8 mouse cellular contexts compared by ENCODE assay signal in genomic region chr9:41581152-41581551, GRCm38 (mm10).
DNase-seq lines count a peak whose midpoint lies in the region; ATAC-seq and TF ChIP-seq lines count a peak whose summit lies in the region.

No protein-coding gene starts in this region.

- peak; percentile 81; the same call in 1 of the 2 replicates for TF ChIP-seq POLR2A in limb, embryonic 14.5 days (IDR thresholded peaks at IDR 0.05; ENCODE audit: borderline replicate concordance, extremely low read depth, insufficient read depth, insufficient read length)

- H3K4me2 ChIP-seq in heart, embryonic 16.5 days (ENCODE audit: low read depth, low read length), result peak overlapping the region; percentile 67
- H3K4me2 ChIP-seq in limb, embryonic 14.5 days (replicated peaks; ENCODE audit: low read depth, low read length, severe bottlenecking), result peak overlapping the region; percentile 62
- H3K4me2 ChIP-seq in neural tube, embryonic 12.5 days (replicated peaks), result peak overlapping the region; percentile 61

- peak; percentile 39 for DNase-seq in right cerebral cortex, postnatal 14 days
- no peak for DNase-seq in right cerebral cortex, postnatal 25 days
- DNase-seq in embryo, embryonic 11.5 days (ENCODE audit: low read depth, low spot score), result peak; percentile 51
- DNase-seq in limb, embryonic 14.5 days (ENCODE audit: low spot score), result peak; percentile 81
- no peak for DNase-seq in spleen, postnatal 36 days (ENCODE audit: low spot score in 2 of 2)
- no peak for DNase-seq in cerebellum, postnatal 36 days

- H3K4me1 ChIP-seq in heart, embryonic 16.5 days (ENCODE audit: control insufficient read depth, insufficient read depth, low read length), result peaks cover 2% of the 10 kb centered on the region
- peaks cover 9% of the 10 kb centered on the region; the same call in 1 of the 2 replicates for H3K4me1 ChIP-seq in limb, embryonic 14.5 days (ENCODE audit: control insufficient read depth, insufficient read depth, low read length)
- H3K4me1 ChIP-seq in neural tube, embryonic 12.5 days, result peaks cover 17% of the 10 kb centered on the region; the same call in 1 of the 2 replicates

- under 1% methylated on average over 13 of the region's 14 CpGs for WGBS in heart, embryonic 16.5 days
- WGBS in limb, embryonic 14.5 days, result under 1% methylated on average over 14 of the region's 14 CpGs
- WGBS in neural tube, embryonic 12.5 days, result 4% methylated on average over 14 of the region's 14 CpGs

- H3K36me3 ChIP-seq in heart, embryonic 16.5 days (ENCODE audit: control insufficient read depth, insufficient read depth), result no peaks in the 10 kb centered on the region
- H3K36me3 ChIP-seq in limb, embryonic 14.5 days (ENCODE audit: control insufficient read depth, insufficient read depth, low read length), result peaks cover 8% of the 10 kb centered on the region
- H3K36me3 ChIP-seq in neural tube, embryonic 12.5 days, result peaks cover under 1% of the 10 kb centered on the region; the same call in 1 of the 2 replicates

- H3K27me3 ChIP-seq in heart, embryonic 16.5 days (ENCODE audit: control insufficient read depth, insufficient read depth, low read length), result no peaks in the 10 kb centered on the region
- H3K27me3 ChIP-seq in limb, embryonic 14.5 days (ENCODE audit: control insufficient read depth, insufficient read depth, low read length), result no peaks in the 10 kb centered on the region
- H3K27me3 ChIP-seq in neural tube, embryonic 12.5 days (replicated peaks), result no peaks in the 10 kb centered on the region

- H3K9ac ChIP-seq in heart, embryonic 16.5 days (ENCODE audit: low read length), result peak overlapping the region; percentile 86
- peak overlapping the region; percentile 96 for H3K9ac ChIP-seq in limb, embryonic 14.5 days (ENCODE audit: low read depth, low read length, severe bottlenecking)
- H3K9ac ChIP-seq in neural tube, embryonic 12.5 days, result peak overlapping the region; percentile 88

- 0 out of 2 replicates have a peak, but pooled peaks have one; percentile 23 for ATAC-seq in heart, embryonic 16.5 days (replicated peaks; ENCODE audit: extremely low read depth, insufficient read depth, low FRiP score)
- ATAC-seq in limb, embryonic 14.5 days (ENCODE audit: low FRiP score, low read depth), result peak; percentile 41
- no peak for ATAC-seq in neural tube, embryonic 12.5 days (ENCODE audit: low FRiP score, low read depth)

- H3K4me3 ChIP-seq in heart, embryonic 16.5 days (ENCODE audit: low read length), result peak overlapping the region; percentile 79
- peak overlapping the region; percentile 64 for H3K4me3 ChIP-seq in limb, embryonic 14.5 days (replicated peaks; ENCODE audit: low read length)
- H3K4me3 ChIP-seq in neural tube, embryonic 12.5 days, result peak overlapping the region; percentile 70

- H3K9me3 ChIP-seq in heart, embryonic 16.5 days (replicated peaks; ENCODE audit: control insufficient read depth, low read length), result no peaks in the 10 kb centered on the region
- no peaks in the 10 kb centered on the region for H3K9me3 ChIP-seq in limb, embryonic 14.5 days (ENCODE audit: control insufficient read depth, low read length)
- no peaks in the 10 kb centered on the region for H3K9me3 ChIP-seq in neural tube, embryonic 12.5 days

- H3K27ac ChIP-seq in heart, embryonic 16.5 days (ENCODE audit: low read length), result peak overlapping the region; percentile 87
- peak overlapping the region; percentile 99 for H3K27ac ChIP-seq in limb, embryonic 14.5 days (replicated peaks; ENCODE audit: low read depth, low read length)
- H3K27ac ChIP-seq in neural tube, embryonic 12.5 days, result peak overlapping the region; percentile 90

Comparison
In these comparisons a context has a peak if more than half of its experiments do, and no peak if none do; other contexts are left out.
1. DNase-seq: peak in right cerebral cortex, postnatal 14 days (single experiment), embryo, embryonic 11.5 days (single experiment) and limb, embryonic 14.5 days (single experiment); none in right cerebral cortex, postnatal 25 days (single experiment), spleen, postnatal 36 days (0 of 2) and cerebellum, postnatal 36 days (0 of 2).
2. Peak in every context shown above with its lines, with median percentiles within 50 percentile points of each other: H3K27ac ChIP-seq, H3K4me2 ChIP-seq, H3K4me3 ChIP-seq and H3K9ac ChIP-seq.